Mouse (Mus musculus) lung, postnatal 14 days (tissue): ENCODE measurements around the gene Npw.
A peak's percentile ranks its signal among the peaks of the same experiment; 100 is the strongest.
"Not testable (repeated sequence)": the region's sequence is repeated elsewhere in the genome, so short reads cannot be mapped to it uniquely, and the experiment has no call there.

Experiments used
- DNase-seq: peaks from one replicate; pipeline ENCODE4 v3.0.0; 2021

Gene Npw

DNA sequence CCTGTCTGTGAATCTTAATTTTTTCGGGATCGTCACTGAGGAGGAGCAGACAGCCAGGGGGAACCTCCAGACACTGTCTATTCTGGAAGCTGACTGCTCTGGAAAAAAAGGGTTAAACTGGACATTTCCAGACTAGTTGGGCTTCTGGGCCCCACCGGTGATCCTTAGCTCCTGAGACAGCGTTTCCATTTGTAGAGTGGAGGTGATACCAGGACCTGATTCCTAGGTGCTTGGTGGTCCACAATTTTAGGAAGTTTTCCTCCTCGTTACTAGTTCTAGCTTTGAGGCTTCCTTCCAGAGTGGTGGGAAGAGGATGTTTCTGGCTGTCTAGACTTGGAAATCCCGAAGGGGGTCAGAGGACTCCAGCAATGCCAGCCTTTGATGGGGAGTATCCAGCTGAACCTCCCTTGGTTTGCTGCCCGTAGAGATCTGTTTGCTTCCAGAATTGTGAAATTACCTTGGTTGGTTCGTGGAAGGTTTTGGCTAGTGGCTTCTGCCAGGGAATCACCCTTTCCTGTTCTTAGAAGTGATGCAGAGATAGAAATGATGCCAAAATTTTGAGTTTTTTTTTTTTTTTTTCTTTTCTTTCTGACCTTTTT lies 12.1 kb upstream of the Npw start:
- no peak for DNase-seq

- DNase-seq = peak; percentile 98
Measured at GRCm38 (mm10) chr17:24669545-24670245, 11.4 kb upstream of the Npw start, which contains the start of gene Zfp598. TSS of gene Zfp598 (plus strand) at chr17:24669687.

- DNase-seq = not testable (repeated sequence)
Measured at GRCm38 (mm10) chr17:24669214-24669544, 10.9 kb upstream of the Npw start.

DNA sequence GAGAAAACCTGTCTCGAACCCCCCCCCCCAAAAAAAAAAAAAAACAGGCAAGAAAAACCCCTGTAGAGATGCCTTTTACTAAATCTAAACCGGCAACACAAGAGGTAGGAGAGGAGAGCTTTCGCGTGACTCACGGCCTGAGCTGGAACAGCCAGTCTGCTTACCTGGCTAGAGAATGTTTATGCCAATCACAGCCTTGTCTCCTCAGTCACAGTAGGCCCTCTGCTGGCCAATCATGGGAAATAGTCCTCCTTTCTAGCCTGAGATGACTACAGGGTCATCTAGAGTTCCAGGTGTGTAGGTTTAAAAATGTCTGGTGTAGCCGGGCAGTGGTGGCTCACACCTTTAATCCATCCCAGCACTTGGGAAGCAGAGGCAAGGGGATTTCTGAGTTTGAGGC lies 9.2 kb upstream of the Npw start:
- DNase-seq = peak; percentile 82

- not testable (repeated sequence) for DNase-seq
Measured at GRCm38 (mm10) chr17:24667011-24667410, 8.8 kb upstream of the Npw start.

DNA sequence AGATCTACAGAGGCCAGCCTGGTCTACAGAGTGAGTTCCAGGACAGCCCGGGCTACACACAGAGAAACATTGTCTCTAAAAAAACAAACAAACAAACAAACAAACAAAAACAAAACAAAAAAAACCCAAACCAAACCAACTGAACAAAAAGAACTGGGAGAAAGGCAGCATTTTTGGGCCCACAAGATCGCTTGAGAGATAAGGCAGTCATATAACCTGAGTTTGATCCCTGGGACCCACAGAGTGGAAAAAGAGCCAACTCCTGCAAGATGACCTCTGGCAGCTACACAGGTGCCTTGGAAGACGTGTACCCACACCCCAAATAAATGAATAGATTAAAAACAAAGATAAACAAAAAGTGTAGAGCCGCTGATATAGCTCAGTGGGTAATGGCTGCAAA lies 3.3 kb downstream of the Npw start:
- no peak for DNase-seq

DNA sequence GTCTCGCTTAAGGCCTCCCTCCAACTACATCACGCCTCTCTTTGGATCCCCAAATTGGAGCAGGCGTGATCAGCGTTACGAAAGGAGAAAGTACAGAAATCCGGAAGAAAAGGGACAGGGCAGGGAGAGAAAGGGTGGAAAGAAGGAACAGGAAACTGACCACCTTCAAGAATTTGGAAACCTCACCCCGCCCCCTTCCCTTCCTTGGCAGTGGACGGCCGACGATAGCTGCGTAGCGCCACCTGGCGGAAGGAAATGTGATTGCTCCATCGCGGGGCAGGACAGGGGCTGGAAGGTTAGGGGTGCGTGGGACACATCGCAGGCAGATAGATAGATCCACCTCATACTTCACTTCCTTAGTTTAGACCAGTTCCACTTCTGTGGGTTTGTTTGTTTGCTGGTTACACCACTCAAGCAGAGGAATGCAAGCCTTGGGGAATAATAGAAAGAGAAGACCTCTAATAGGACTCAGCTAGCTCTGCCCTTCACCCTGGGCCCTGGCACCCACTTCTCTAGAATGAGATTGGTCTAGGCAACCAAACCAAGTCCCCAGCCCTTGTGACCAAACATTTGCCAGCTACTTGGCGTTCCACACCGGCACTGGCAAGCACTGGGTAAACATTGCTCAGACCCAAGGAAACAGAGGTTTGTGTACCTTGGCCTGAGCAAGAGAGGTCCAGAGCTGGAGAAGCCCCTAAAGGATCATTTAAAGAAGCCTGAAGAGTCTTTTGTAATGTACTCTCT lies 4.1 kb downstream of the Npw start:
- peak; percentile 90 for DNase-seq

DNA sequence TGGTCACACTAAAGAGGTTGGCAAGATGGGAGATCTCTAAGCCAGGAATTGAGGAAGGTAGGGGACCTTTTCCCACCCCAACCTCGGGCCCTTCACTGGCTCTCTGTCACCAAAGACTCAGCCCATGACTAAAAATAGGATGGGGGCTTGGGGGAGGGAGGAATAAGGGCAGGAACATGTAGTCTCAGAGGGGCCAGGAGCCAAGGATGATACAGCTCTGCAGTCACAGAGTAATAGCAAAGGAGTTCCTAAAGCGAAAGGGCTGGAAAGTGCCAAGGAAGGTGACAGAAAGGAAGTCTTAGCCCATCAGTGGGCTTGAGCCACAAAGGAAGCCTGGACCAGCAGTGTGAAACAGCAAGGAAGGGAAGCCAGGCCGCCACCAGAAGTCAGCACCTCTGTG lies 6.4 kb downstream of the Npw start:
- no peak for DNase-seq

DNA sequence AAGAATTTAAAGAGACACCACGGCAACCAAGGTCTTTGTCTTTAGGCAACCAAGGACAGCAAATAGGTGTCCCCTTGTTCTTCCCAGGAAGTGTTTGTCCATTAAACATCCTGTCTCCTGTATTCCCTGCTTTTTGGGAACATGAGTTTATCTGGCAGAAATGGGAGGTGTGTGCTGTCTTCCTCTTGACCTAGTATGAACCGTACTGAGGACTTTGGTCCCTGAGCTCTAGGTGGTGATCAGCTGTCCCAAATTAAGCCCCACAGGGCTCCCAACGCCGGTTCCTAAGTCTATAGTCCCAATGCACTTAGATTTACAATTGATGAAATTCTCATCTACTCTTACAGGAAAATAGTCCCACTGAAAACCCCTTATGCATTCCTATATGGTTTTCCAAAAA lies 7.5 kb downstream of the Npw start:
- no peak for DNase-seq

DNA sequence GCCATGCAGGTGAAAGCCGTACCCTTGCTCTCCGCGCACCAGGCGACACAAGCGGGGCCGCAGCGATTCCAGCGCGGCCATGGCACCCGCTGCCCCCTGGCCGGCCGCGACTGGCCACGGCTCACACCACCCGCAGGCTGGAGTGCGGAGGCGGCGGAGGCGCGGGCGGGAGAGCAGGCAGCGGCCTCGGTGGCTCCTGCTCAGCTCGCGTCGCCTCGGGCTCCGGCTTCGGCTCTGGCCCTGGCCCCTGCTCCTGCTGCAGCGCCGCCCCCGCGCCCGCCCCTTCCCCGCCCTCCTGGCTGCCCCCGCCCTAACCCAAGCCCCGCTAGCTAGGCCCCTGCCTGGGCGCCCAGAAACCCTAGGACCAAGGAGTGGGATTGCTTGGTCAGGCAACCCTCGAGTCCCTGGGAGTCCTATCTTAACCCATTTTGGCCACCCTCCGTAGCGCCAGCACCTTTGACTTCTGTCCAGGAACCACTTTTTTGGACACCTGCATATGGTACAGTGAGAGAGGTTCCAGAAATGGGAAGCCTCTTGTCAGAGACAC lies 8.1 kb downstream of the Npw start, which contains the start of gene Slc9a3r2:
Gene Slc9a3r2, minus strand, starts transcription at position 258 of the 547 bp plus-strand sequence.
- peak; percentile 75 for DNase-seq

GRCm38 (mm10) chr17:24649581-24650069 lies 8.6 kb downstream of the Npw start:
- DNase-seq = peak; percentile 64

- no peak for DNase-seq
Measured at GRCm38 (mm10) chr17:24648731-24649377, 9.4 kb downstream of the Npw start.

- peak; percentile 46 for DNase-seq
Measured at GRCm38 (mm10) chr17:24647493-24647892, 10.8 kb downstream of the Npw start.

GRCm38 (mm10) chr17:24646381-24646780 lies 11.9 kb downstream of the Npw start:
- DNase-seq = no peak

DNA sequence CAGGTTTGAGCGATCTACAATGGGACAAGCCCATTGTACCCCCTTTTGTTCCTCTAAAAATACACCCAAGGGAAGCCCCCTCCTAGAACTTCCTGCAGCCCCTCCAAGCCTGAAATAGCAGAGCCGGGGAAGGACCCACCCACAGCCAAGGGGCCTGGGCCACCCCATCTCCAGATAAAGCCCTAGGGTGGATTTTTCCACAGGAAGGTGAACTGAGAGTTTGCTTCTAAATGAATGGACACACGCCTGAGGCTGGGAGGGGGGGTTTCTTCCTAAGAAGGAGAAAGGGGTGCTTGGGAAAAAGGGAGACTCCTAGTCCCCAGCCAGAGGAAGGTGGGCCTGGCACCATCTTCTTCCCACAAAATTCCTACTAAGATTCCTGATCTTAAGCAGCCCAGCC lies 12.3 kb downstream of the Npw start:
- peak; percentile 41 for DNase-seq

- DNase-seq = peak; percentile 65
Measured at GRCm38 (mm10) chr17:24644875-24645721, 13.2 kb downstream of the Npw start.

DNA sequence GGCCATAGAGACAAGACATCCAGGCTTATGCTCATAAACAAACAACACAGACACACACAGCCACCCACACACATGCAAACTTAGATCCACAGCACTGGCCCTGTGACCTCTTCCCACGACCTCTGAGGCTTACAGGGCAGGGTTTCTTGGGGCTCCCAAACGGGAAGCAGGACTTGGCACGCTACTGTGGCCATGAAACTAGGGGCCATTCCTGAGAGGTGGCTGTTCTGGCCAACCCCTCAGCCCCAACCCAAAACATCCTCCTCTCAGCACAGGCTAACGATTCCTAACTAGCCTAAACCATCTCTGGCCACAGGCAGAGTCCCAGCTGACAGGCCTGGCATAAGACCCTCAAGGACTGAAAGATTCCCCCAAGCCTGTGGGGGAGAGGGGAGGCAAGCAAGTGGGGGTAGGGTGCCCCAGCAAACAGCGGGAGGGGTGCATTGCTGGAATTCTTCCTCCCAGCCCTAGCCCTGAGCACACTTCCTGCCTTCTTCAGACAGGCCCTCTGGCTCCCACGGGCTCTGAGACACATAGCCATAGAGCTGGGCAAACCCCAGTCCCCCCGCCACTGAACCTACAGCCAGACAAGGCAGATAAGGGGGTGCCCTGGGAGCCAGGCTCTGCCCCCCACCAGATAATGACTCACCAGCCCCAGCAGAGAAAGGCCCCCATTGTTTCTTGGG lies 14.1 kb downstream of the Npw start:
- peak; percentile 65 for DNase-seq

DNA sequence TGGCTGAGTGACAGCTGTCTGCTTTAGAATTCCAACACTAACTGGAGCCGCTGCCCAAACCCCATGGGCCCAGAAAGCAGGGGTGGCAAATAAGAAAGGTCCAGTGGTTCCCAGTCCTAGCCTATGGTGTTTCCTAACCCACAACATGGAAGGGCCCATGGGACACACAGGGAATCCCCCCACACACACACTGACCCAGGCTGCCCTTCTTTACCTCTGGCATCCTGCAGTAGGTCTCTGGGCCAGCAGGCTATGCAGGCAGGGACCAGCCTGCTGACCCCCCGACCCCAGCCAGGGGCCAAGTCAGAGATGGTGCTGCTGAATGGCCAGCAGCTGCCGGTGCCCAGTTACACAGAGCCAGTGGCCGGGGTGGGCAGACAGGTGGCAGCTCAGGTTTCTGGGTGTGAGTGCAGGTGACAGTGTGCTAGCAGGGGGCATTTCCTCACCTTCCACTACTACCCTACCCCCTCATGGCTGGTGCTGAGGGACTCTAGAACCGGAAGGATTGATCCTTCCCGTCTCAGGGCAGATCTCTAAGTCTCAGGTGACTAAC lies 15.4 kb downstream of the Npw start:
- DNase-seq = no peak

GRCm38 (mm10) chr17:24641944-24642343 lies 16.3 kb downstream of the Npw start:
- DNase-seq = no peak

DNA sequence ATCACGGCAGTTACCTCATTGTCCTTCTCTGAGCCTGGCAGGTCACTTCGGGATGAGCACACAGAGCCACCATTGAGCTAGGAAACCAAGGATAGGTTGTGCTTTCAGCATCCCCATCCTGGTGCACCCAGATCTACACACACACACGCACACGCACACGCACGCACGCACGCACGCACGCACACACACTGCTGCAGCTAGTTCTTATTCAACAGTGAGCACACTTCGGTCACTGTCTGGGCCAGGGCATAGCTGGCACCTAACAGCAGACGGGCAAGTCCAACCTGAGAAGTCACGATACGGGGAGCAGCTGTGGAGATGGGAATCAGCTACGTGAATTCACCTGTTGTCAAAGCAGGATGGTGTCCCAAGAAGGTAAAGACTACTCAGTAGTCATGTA lies 17.7 kb downstream of the Npw start:
- no peak for DNase-seq

DNA sequence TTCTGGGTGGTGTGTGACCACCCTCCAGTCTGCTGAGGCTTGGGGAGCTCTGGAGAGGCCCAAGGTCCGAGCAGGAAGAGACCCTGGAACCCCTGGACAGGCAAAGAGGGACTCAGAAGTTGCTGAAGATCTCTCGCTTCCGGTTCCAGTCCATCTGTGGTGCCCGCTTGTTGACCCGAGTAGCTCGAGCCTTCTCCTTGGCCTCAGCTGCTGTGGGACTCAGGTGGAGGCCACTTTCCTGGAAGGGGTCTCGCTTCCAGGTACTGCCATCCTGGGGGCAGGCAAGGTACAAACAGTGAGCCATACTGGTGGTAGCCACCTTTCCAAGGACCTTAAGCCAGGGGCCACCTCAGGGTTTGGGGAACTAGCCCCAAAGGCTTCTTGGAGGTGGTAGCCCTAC lies 18.1 kb downstream of the Npw start:
- no peak for DNase-seq
